Comparison of ENCODE assay signal across 9 mouse cellular contexts in genomic region chr6:32320254-32320653, GRCm38 (mm10).
A peak's percentile ranks its signal among the peaks of the same experiment; 100 is the strongest.
DNase-seq lines count a peak whose midpoint lies in the region; ATAC-seq and TF ChIP-seq lines count a peak whose summit lies in the region.
"Had no signal": no experiment of that assay in that cellular context is flagged by ENCODE, and none has a peak within 500 bp of the region (broad histone marks: within the 10 kb centered on the region; RNA-seq: fewer than 3 reads in every experiment).

No protein-coding gene starts in this region.

- peak; percentile 62 for TF ChIP-seq CTCF in intestine, postnatal 0 days (IDR thresholded peaks at IDR 0.05; ENCODE audit: low read depth)

- no peak overlapping the region for H3K27ac ChIP-seq in intestine, postnatal 0 days (ENCODE audit: low read depth, low read length)
- H3K27ac ChIP-seq in intestine, embryonic 15.5 days, result no peak overlapping the region
- H3K27ac ChIP-seq in neural tube, embryonic 15.5 days (replicated peaks), result no peak overlapping the region
- H3K27ac ChIP-seq in forebrain, embryonic 12.5 days, result no peak overlapping the region
- H3K27ac ChIP-seq: embryonic facial prominence, embryonic 13.5 days had no signal

- no peaks in the 10 kb centered on the region for H3K27me3 ChIP-seq in intestine, postnatal 0 days (replicated peaks; ENCODE audit: control insufficient read depth, insufficient read depth, low read length)
- no peaks in the 10 kb centered on the region for H3K27me3 ChIP-seq in intestine, embryonic 15.5 days (replicated peaks)
- no peaks in the 10 kb centered on the region for H3K27me3 ChIP-seq in neural tube, embryonic 15.5 days (replicated peaks)
- H3K27me3 ChIP-seq in forebrain, embryonic 12.5 days, result no peaks in the 10 kb centered on the region
- H3K27me3 ChIP-seq: embryonic facial prominence, embryonic 13.5 days had no signal

- DNase-seq in CD4-positive, CD25-positive, alpha-beta regulatory T cell, adult 2 months (ENCODE audit: low read depth, low spot score), result peak; percentile 3
- peak; percentile 35 for DNase-seq in 416B (ENCODE audit: low read depth)
- DNase-seq in cerebellum, postnatal 36 days, result peak; percentile 35 to 53

- no peaks in the 10 kb centered on the region for H3K9me3 ChIP-seq in intestine, postnatal 0 days (ENCODE audit: control insufficient read depth)
- no peaks in the 10 kb centered on the region for H3K9me3 ChIP-seq in intestine, embryonic 15.5 days
- no peaks in the 10 kb centered on the region for H3K9me3 ChIP-seq in neural tube, embryonic 15.5 days (replicated peaks)
- H3K9me3 ChIP-seq in forebrain, embryonic 12.5 days, result no peaks in the 10 kb centered on the region
- H3K9me3 ChIP-seq: embryonic facial prominence, embryonic 13.5 days had no signal

- no peak overlapping the region for H3K4me3 ChIP-seq in intestine, postnatal 0 days (ENCODE audit: low read depth, low read length)
- no peak overlapping the region for H3K4me3 ChIP-seq in intestine, embryonic 15.5 days (replicated peaks)
- no peak overlapping the region for H3K4me3 ChIP-seq in neural tube, embryonic 15.5 days (replicated peaks)
- H3K4me3 ChIP-seq in forebrain, embryonic 12.5 days (replicated peaks), result no peak overlapping the region
- H3K4me3 ChIP-seq: embryonic facial prominence, embryonic 13.5 days had no signal

- WGBS in intestine, postnatal 0 days, result 28% methylated on average over 3 of the region's 3 CpGs
- WGBS in intestine, embryonic 15.5 days, result 39% methylated on average over 3 of the region's 3 CpGs
- WGBS in neural tube, embryonic 15.5 days, result 36% methylated on average over 3 of the region's 3 CpGs
- WGBS in forebrain, embryonic 12.5 days, result 36% methylated on average over 3 of the region's 3 CpGs

- no peaks in the 10 kb centered on the region for H3K4me1 ChIP-seq in intestine, postnatal 0 days (replicated peaks; ENCODE audit: control insufficient read depth, insufficient read depth, low read length)
- no peaks in the 10 kb centered on the region for H3K4me1 ChIP-seq in intestine, embryonic 15.5 days (replicated peaks)
- peaks cover 3% of the 10 kb centered on the region for H3K4me1 ChIP-seq in neural tube, embryonic 15.5 days
- peaks cover 3% of the 10 kb centered on the region; the same call in 1 of the 2 replicates for H3K4me1 ChIP-seq in forebrain, embryonic 12.5 days

- no peak overlapping the region for H3K9ac ChIP-seq in intestine, postnatal 0 days (ENCODE audit: low read depth, low read length)
- H3K9ac ChIP-seq in intestine, embryonic 15.5 days, result no peak overlapping the region
- no peak overlapping the region for H3K9ac ChIP-seq in neural tube, embryonic 15.5 days (replicated peaks)
- no peak overlapping the region for H3K9ac ChIP-seq in forebrain, embryonic 12.5 days
- H3K9ac ChIP-seq: embryonic facial prominence, embryonic 13.5 days had no signal

- ATAC-seq in CD4-positive, CD25-positive, alpha-beta regulatory T cell, adult 4 months, result no peak
- no peak for ATAC-seq in intestine, postnatal 0 days
- no peak for ATAC-seq in intestine, embryonic 15.5 days
- no peak for ATAC-seq in neural tube, embryonic 15.5 days (ENCODE audit: low FRiP score)
- no peak for ATAC-seq in forebrain, embryonic 12.5 days (ENCODE audit: low FRiP score)

- H3K36me3 ChIP-seq in intestine, postnatal 0 days (ENCODE audit: control insufficient read depth, insufficient read depth), result no peaks in the 10 kb centered on the region
- H3K36me3 ChIP-seq in intestine, embryonic 15.5 days, result no peaks in the 10 kb centered on the region
- H3K36me3 ChIP-seq in neural tube, embryonic 15.5 days, result no peaks in the 10 kb centered on the region
- no peaks in the 10 kb centered on the region for H3K36me3 ChIP-seq in forebrain, embryonic 12.5 days (replicated peaks)
- H3K36me3 ChIP-seq: embryonic facial prominence, embryonic 13.5 days had no signal

- H3K4me2 ChIP-seq in intestine, postnatal 0 days (replicated peaks; ENCODE audit: low read depth), result no peak overlapping the region
- no peak overlapping the region for H3K4me2 ChIP-seq in intestine, embryonic 15.5 days (replicated peaks)
- H3K4me2 ChIP-seq in neural tube, embryonic 15.5 days, result no peak overlapping the region
- no peak overlapping the region for H3K4me2 ChIP-seq in forebrain, embryonic 12.5 days
- H3K4me2 ChIP-seq: embryonic facial prominence, embryonic 13.5 days had no signal
